Mouse (Mus musculus): ENCODE measurements around the gene Wdr78. TPM values are rescaled to one million over a fixed set of nuclear protein-coding genes. Genes with fewer than 3 reads are reported as not detected.

Gene Wdr78
- polyA plus RNA-seq, 1 experiment from 2014 or later: 2.8 TPM

- TF ChIP-seq CTCF (IDR thresholded peaks at IDR 0.05) (no peak), EP300 (IDR thresholded peaks at IDR 0.05) (no peak)
- Histone ChIP-seq H3K9ac (replicated peaks; ENCODE audit: low read depth) (no peak overlapping the region), H3K4me2 (replicated peaks; ENCODE audit: low read depth, low read length) (no peak overlapping the region), H3K9me3 (ENCODE audit: low read length) (no peaks in the 10 kb centered on the region), H3K36me3 (ENCODE audit: insufficient read depth, low read length) (no peaks in the 10 kb centered on the region), H3K4me1 (ENCODE audit: insufficient read depth, low read depth, low read length) (no peaks in the 10 kb centered on the region), H3K27ac (ENCODE audit: low read length) (no peak overlapping the region), H3K4me3 (ENCODE audit: low read depth, low read length) (no peak overlapping the region), H3K27me3 (replicated peaks; ENCODE audit: insufficient read depth, low read length) (no peaks in the 10 kb centered on the region)
- ATAC-seq: no peak
- DNase-seq (ENCODE audit: low spot score): no peak
- 28% methylated on average over 7 of the region's 7 CpGs for WGBS
Measured at GRCm38 (mm10) chr4:103011823-103012222, 102.5 kb downstream of the Wdr78 start.

GRCm38 (mm10) chr4:103010734-103011133, 103.6 kb downstream of the Wdr78 start:
- WGBS: 78% methylated on average over 4 of the region's 4 CpGs
- H3K9ac ChIP-seq (replicated peaks; ENCODE audit: low read depth): no peak overlapping the region
- no peak for ATAC-seq

GRCm38 (mm10) chr4:103006943-103007418, 107.4 kb downstream of the Wdr78 start:
- Histone ChIP-seq H3K36me3 (ENCODE audit: insufficient read depth, low read length) (no peaks in the 10 kb centered on the region), H3K4me2 (replicated peaks; ENCODE audit: low read depth, low read length) (no peak overlapping the region), H3K27me3 (replicated peaks; ENCODE audit: insufficient read depth, low read length) (no peaks in the 10 kb centered on the region), H3K4me1 (ENCODE audit: insufficient read depth, low read depth, low read length) (no peaks in the 10 kb centered on the region), H3K27ac (ENCODE audit: low read length) (no peak overlapping the region), H3K4me3 (ENCODE audit: low read depth, low read length) (no peak overlapping the region), H3K9ac (replicated peaks; ENCODE audit: low read depth) (no peak overlapping the region), H3K9me3 (ENCODE audit: low read length) (no peaks in the 10 kb centered on the region)
- ATAC-seq (no peak), DNase-seq (ENCODE audit: low spot score) (peak; percentile 5)
- no peak for TF ChIP-seq CTCF (IDR thresholded peaks at IDR 0.05)
- TF ChIP-seq EP300 (IDR thresholded peaks at IDR 0.05): no peak
- 8% methylated on average over 4 of the region's 4 CpGs for WGBS

More at GRCm38 (mm10) chr4:103010734-103011133, 103.6 kb downstream of the Wdr78 start:
- H3K27me3 ChIP-seq (replicated peaks; ENCODE audit: insufficient read depth, low read length): no peaks in the 10 kb centered on the region
- no peak overlapping the region for H3K4me3 ChIP-seq (ENCODE audit: low read depth, low read length)
- DNase-seq (ENCODE audit: low spot score): no peak
- no peak overlapping the region for H3K27ac ChIP-seq (ENCODE audit: low read length)
- H3K4me1 ChIP-seq (ENCODE audit: insufficient read depth, low read depth, low read length): no peaks in the 10 kb centered on the region
- H3K9me3 ChIP-seq (ENCODE audit: low read length): no peaks in the 10 kb centered on the region
- H3K36me3 ChIP-seq (ENCODE audit: insufficient read depth, low read length): no peaks in the 10 kb centered on the region
- no peak overlapping the region for H3K4me2 ChIP-seq (replicated peaks; ENCODE audit: low read depth, low read length)
- TF ChIP-seq EP300 (IDR thresholded peaks at IDR 0.05) (no peak), CTCF (IDR thresholded peaks at IDR 0.05) (no peak)

GRCm38 (mm10) chr4:103006266-103006665, 108.1 kb downstream of the Wdr78 start:
- Histone ChIP-seq H3K27ac (ENCODE audit: low read length) (no peak overlapping the region), H3K9me3 (ENCODE audit: low read length) (no peaks in the 10 kb centered on the region), H3K36me3 (ENCODE audit: insufficient read depth, low read length) (no peaks in the 10 kb centered on the region), H3K4me2 (replicated peaks; ENCODE audit: low read depth, low read length) (no peak overlapping the region), H3K9ac (replicated peaks; ENCODE audit: low read depth) (no peak overlapping the region), H3K27me3 (replicated peaks; ENCODE audit: insufficient read depth, low read length) (no peaks in the 10 kb centered on the region), H3K4me3 (ENCODE audit: low read depth, low read length) (no peak overlapping the region), H3K4me1 (ENCODE audit: insufficient read depth, low read depth, low read length) (no peaks in the 10 kb centered on the region)
- no peak for DNase-seq (ENCODE audit: low spot score)
- WGBS: 69% methylated on average over 5 of the region's 5 CpGs
- no peak for TF ChIP-seq CTCF (IDR thresholded peaks at IDR 0.05)
- no peak for ATAC-seq

GRCm38 (mm10) chr4:103005190-103005945, 109.0 kb downstream of the Wdr78 start:
- Histone ChIP-seq H3K4me1 (ENCODE audit: insufficient read depth, low read depth, low read length) (no peaks in the 10 kb centered on the region), H3K27ac (ENCODE audit: low read length) (no peak overlapping the region)

GRCm38 (mm10) chr4:103004681-103005080, 109.7 kb downstream of the Wdr78 start:
- no peak overlapping the region for H3K9ac ChIP-seq (replicated peaks; ENCODE audit: low read depth)
- 82% methylated on average over 4 of the region's 4 CpGs for WGBS
- no peak overlapping the region for H3K4me3 ChIP-seq (ENCODE audit: low read depth, low read length)
- no peaks in the 10 kb centered on the region for H3K9me3 ChIP-seq (ENCODE audit: low read length)
- no peaks in the 10 kb centered on the region for H3K27me3 ChIP-seq (replicated peaks; ENCODE audit: insufficient read depth, low read length)
- H3K4me2 ChIP-seq (replicated peaks; ENCODE audit: low read depth, low read length): no peak overlapping the region
- TF ChIP-seq EP300 (IDR thresholded peaks at IDR 0.05) (no peak), CTCF (IDR thresholded peaks at IDR 0.05) (no peak)
- ATAC-seq (no peak), DNase-seq (ENCODE audit: low spot score) (no peak)
- H3K4me1 ChIP-seq (ENCODE audit: insufficient read depth, low read depth, low read length): no peaks in the 10 kb centered on the region
- H3K27ac ChIP-seq (ENCODE audit: low read length): no peak overlapping the region
- no peaks in the 10 kb centered on the region for H3K36me3 ChIP-seq (ENCODE audit: insufficient read depth, low read length)

More at GRCm38 (mm10) chr4:103005190-103005945, 109.0 kb downstream of the Wdr78 start:
- DNase-seq (ENCODE audit: low spot score) (no peak), ATAC-seq (no peak)
- 67% methylated on average over 15 of the region's 15 CpGs for WGBS
- Histone ChIP-seq H3K9me3 (ENCODE audit: low read length) (no peaks in the 10 kb centered on the region), H3K27me3 (replicated peaks; ENCODE audit: insufficient read depth, low read length) (no peaks in the 10 kb centered on the region), H3K4me2 (replicated peaks; ENCODE audit: low read depth, low read length) (no peak overlapping the region), H3K4me3 (ENCODE audit: low read depth, low read length) (no peak overlapping the region), H3K36me3 (ENCODE audit: insufficient read depth, low read length) (no peaks in the 10 kb centered on the region), H3K9ac (replicated peaks; ENCODE audit: low read depth) (no peak overlapping the region)
- TF ChIP-seq CTCF (IDR thresholded peaks at IDR 0.05): no peak
- TF ChIP-seq EP300 (IDR thresholded peaks at IDR 0.05): no peak
